Mouse (Mus musculus) spleen, adult 2 months (tissue): ENCODE data around the gene Taok3.

Source experiments
- CTCF ChIP-seq: fragments of 200-500 bp; IDR thresholded peaks from 2 replicates; pipeline ENCODE4 v1.5.1; 2011; ENCODE audit warnings: mild to moderate bottlenecking, inconsistent platforms; ENCODE audit not compliant: insufficient read depth, insufficient read length, insufficient replicate concordance; ENCODE audit errors: extremely low read depth
- POLR2A ChIP-seq: fragments of 200-500 bp; IDR thresholded peaks from 2 replicates; pipeline ENCODE4 v1.6.1; 2011; ENCODE audit warnings: low read depth, low read length, inconsistent platforms

- TF ChIP-seq POLR2A, result no peak
- no peak for TF ChIP-seq CTCF
Observed at GRCm38 (mm10) chr5:117184832-117185231, 64.9 kb downstream of the Taok3 start.
